Mouse (Mus musculus) lung, embryonic 14.5 days (tissue): ENCODE data around the gene Btbd7. TPM values are rescaled to one million over a fixed set of nuclear protein-coding genes. Genes with fewer than 3 reads are reported as not detected.
A peak's percentile ranks its signal among the peaks of the same experiment; 100 is the strongest.

ENCODE experiments used
- ATAC-seq: fragments of 200-750 bp; cut with Nextera tagmentation; 2 replicates; pipeline ENCODE4 v1.8.0; 2017; ENCODE audit warnings: mild to moderate bottlenecking, moderate TSS enrichment, moderate library complexity; ENCODE audit not compliant: insufficient read depth
- DNase-seq: peaks from one replicate; pipeline ENCODE4 v3.0.0-alpha.2; 2015
- H3K27ac ChIP-seq: fragments of 300-500 bp; sonication (generic); 2 replicates; pipeline ENCODE4 v1.5.1; 2014; ENCODE audit warnings: low read depth, mild to moderate bottlenecking, moderate library complexity
- H3K27me3 ChIP-seq: fragments of 300-500 bp; sonication (generic); 2 replicates; pipeline ENCODE4 v1.6.1; 2014; ENCODE audit warnings: low read length, control low read depth; ENCODE audit not compliant: insufficient read depth
- H3K36me3 ChIP-seq: fragments of 300-500 bp; sonication (generic); 2 replicates; pipeline ENCODE4 v1.6.1; 2014; ENCODE audit warnings: control low read depth; ENCODE audit not compliant: insufficient read depth
- H3K4me1 ChIP-seq: fragments of 300-500 bp; sonication (generic); 2 replicates; pipeline ENCODE4 v1.6.1; 2014; ENCODE audit warnings: antibody characterized with exemption, control low read depth; ENCODE audit not compliant: insufficient read depth
- H3K4me2 ChIP-seq: fragments of 300-500 bp; sonication (generic); 2 replicates; pipeline ENCODE4 v1.6.1; 2014; ENCODE audit warnings: mild to moderate bottlenecking
- H3K4me3 ChIP-seq: fragments of 300-500 bp; sonication (generic); 2 replicates; pipeline ENCODE4 v1.5.1; 2014; ENCODE audit warnings: low read depth, low read length
- H3K9ac ChIP-seq: fragments of 300-500 bp; sonication (generic); 2 replicates; pipeline ENCODE4 v1.6.1; 2014
- H3K9me3 ChIP-seq: fragments of 300-500 bp; sonication (generic); 2 replicates; pipeline ENCODE4 v1.6.1; 2016; ENCODE audit warnings: low read depth, low read length, control low read depth
- CTCF ChIP-seq: IDR thresholded peaks from 2 replicates; pipeline ENCODE4 v1.5.1; 2016; ENCODE audit warnings: antibody characterized with exemption, low read depth
- WGBS: fragments of 180-500 bp; shearing (Covaris S2); extraction: QIAGEN DNeasy Blood & Tissue Kit; methylation state at CpG from one replicate; pipeline ENCODE4 v1.1.7; 2014; 5-methylcytosine and 5-hydroxymethylcytosine counted together
- polyA plus RNA-seq: library from polyadenylated mRNA; unstranded; fragments of >200 nt; fragmentation: Nextera tagmentation; extraction: Ambion mirVana; gene quantifications from 2 replicates; pipeline ENCODE4 v1.2.1, GENCODE M21; 2014

Btbd7 gene
- polyA plus RNA-seq, 1 experiment from 2014 or later: 22.9 TPM

GRCm38 (mm10) chr12:102739096-102739495 lies 139.2 kb downstream of the Btbd7 start:
- Histone ChIP-seq H3K9me3 (no peaks in the 10 kb centered on the region), H3K36me3 (peaks cover 6% of the 10 kb centered on the region; the same call in 1 of the 2 replicates), H3K4me1 (peaks cover 7% of the 10 kb centered on the region), H3K4me2 (no peak overlapping the region), H3K4me3 (no peak overlapping the region), H3K27ac (no peak overlapping the region), H3K27me3 (no peaks in the 10 kb centered on the region), H3K9ac (no peak overlapping the region)
- ATAC-seq: no peak
- DNase-seq: no peak
- TF ChIP-seq CTCF: no peak
- 75% methylated on average over 5 of the region's 5 CpGs for WGBS

- peak; percentile 70 for TF ChIP-seq CTCF
- 6% methylated on average over 4 of the region's 5 CpGs for WGBS
- no peaks in the 10 kb centered on the region for H3K9me3 ChIP-seq
- H3K27ac ChIP-seq: no peak overlapping the region
- peak; percentile 77 for DNase-seq
- no peak overlapping the region for H3K9ac ChIP-seq
- no peaks in the 10 kb centered on the region for H3K27me3 ChIP-seq
- no peak overlapping the region for H3K4me3 ChIP-seq
- peaks cover 11% of the 10 kb centered on the region; the same call in 1 of the 2 replicates for H3K4me1 ChIP-seq
- no peak overlapping the region for H3K4me2 ChIP-seq
- no peak for ATAC-seq
- no peaks in the 10 kb centered on the region for H3K36me3 ChIP-seq
These were observed 144.9 kb downstream of the Btbd7 start for GRCm38 (mm10) chr12:102733381-102733780.

DNA sequence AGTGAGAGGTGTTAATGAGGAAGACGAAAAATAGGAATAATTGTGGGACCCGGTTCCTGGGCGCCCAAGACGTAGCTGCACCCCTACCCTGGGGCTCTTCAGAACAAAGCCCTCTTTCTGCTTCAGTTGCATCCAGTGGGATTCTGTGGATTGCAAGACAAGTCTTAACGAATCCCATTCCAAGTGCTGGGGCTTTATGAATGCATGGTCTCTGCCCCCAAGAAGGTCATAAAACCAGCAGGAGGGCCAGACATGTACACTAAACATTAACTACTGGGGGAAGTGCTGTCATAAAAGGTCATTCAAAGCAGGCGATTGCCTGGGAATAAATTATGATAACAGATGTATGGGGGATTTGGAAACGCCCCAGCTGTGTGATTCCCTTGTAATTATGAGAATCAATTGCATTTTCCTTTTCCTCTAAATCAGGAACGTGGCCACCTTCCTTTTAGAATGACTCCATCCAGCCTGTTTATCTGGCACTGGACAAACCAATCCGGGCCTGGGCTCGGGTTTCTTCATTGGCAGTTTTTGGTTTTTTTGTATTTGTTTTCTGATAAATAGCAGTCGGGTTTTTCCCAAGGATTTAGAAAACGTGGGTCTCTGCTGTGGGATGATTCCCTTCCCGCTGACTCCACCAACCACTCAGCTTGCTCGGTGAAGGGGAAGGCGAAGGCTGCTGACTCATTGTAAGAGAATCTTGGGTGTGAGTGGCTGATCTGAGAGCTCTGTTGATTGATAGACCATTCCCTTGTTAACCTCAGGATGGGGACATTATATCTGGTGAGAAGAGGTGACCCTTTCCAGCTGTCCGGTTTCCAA lies 147.3 kb downstream of the Btbd7 start:
- Histone ChIP-seq H3K9ac (no peak overlapping the region), H3K36me3 (no peaks in the 10 kb centered on the region), H3K4me1 (peaks cover 11% of the 10 kb centered on the region; the same call in 1 of the 2 replicates), H3K4me2 (peak overlapping the region; percentile 53), H3K27ac (peak overlapping the region; percentile 46; the same call in 1 of the 2 replicates), H3K27me3 (no peaks in the 10 kb centered on the region), H3K9me3 (no peaks in the 10 kb centered on the region), H3K4me3 (no peak overlapping the region)
- ATAC-seq (no peak), DNase-seq (no peak)
- WGBS: 35% methylated on average over 16 of the region's 16 CpGs
- no peak for TF ChIP-seq CTCF

Other genes starting within 250 kb of the Btbd7 start
- 7.2 and 8.4 TPM in 2 replicates for gene Itpk1, start 173.5 kb downstream of the Btbd7 start, polyA plus RNA-seq
- 20.8 and 24.3 TPM in 2 replicates for gene Moap1, start 134.8 kb downstream of the Btbd7 start, polyA plus RNA-seq
- gene Tmem251, start 134.7 kb downstream of the Btbd7 start, polyA plus RNA-seq: 11.2 and 11.4 TPM in 2 replicates
- gene Gm28051, start 120.7 kb downstream of the Btbd7 start, polyA plus RNA-seq: not detected in 2 replicates
- 29.2 and 32.3 TPM in 2 replicates for gene Gon7, start 120.7 kb downstream of the Btbd7 start, polyA plus RNA-seq
- 53.2 and 54.3 TPM in 2 replicates for gene Ubr7, start 120.5 kb downstream of the Btbd7 start, polyA plus RNA-seq
- 27.4 and 27.7 TPM in 2 replicates for gene Gm20604, start 119.8 kb downstream of the Btbd7 start, polyA plus RNA-seq
- gene Cox8c, start 20.8 kb upstream of the Btbd7 start, polyA plus RNA-seq: not detected in 2 replicates
- 0.09 and 0.24 TPM in 2 replicates for gene Unc79, start 70.4 kb upstream of the Btbd7 start, polyA plus RNA-seq